Mouse (Mus musculus): ENCODE measurements around the gene Cd209g.

DNA sequence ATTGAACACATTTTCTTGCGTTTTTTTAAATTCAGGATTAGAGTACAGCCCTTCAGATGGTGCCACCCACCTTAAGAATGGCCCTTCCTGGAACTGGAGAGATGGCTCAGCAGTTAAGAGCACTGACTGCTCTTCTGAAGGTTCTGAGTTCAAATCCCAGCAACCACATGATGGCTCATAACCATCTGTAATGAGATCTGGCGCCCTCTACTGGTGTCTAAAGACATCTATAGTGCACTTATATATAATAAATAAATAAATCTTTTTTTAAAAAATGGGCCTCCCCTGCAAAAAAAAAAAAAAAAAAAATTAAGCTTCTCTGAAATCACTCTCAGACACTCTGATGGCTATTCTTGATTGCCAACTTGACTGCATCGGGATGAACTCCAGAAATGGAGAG, 7.8 kb downstream of the Cd209g start:
- no peak for TF ChIP-seq CTCF (IDR thresholded peaks at IDR 0.05; ENCODE audit: borderline replicate concordance, insufficient read depth, low read depth, low read length)
- no peak for TF ChIP-seq POLR2A (IDR thresholded peaks at IDR 0.05; ENCODE audit: borderline replicate concordance, insufficient read depth, low read length)
